Mouse (Mus musculus): ENCODE measurements around the gene Klhl20.

The Klhl20 gene

GRCm38 (mm10) chr1:161071272-161071620 lies 60.1 kb downstream of the Klhl20 start:
- no peak for DNase-seq (ENCODE audit: low spot score in 2 of 2)

GRCm38 (mm10) chr1:161070352-161071271 lies 60.7 kb downstream of the Klhl20 start, which contains the start of the genes Dars2 and Cenpl:
Gene Dars2 (minus strand): TSS chr1:161070658.
Gene Cenpl (plus strand): TSS chr1:161070713.
- DNase-seq (ENCODE audit: low spot score in 2 of 2): peak; percentile 95 to 97

GRCm38 (mm10) chr1:161063351-161063750 lies 68.0 kb downstream of the Klhl20 start:
- no peak for DNase-seq (ENCODE audit: low spot score in 2 of 2)

GRCm38 (mm10) chr1:161057164-161057563 lies 74.1 kb downstream of the Klhl20 start:
- DNase-seq (ENCODE audit: low spot score in 2 of 2): no peak

GRCm38 (mm10) chr1:161046972-161047371 lies 84.3 kb downstream of the Klhl20 start:
- no peak for DNase-seq (ENCODE audit: low spot score in 2 of 2)

GRCm38 (mm10) chr1:161041261-161042020 lies 89.9 kb downstream of the Klhl20 start:
- DNase-seq (ENCODE audit: low spot score in 2 of 2): no peak

- DNase-seq (ENCODE audit: low spot score in 2 of 2): no peak
Observed at GRCm38 (mm10) chr1:161040855-161041254, 90.5 kb downstream of the Klhl20 start.

- DNase-seq (ENCODE audit: low spot score in 2 of 2): no peak
Observed at GRCm38 (mm10) chr1:161040426-161040770, 90.9 kb downstream of the Klhl20 start.

- DNase-seq (ENCODE audit: low spot score in 2 of 2): no peak
Observed at GRCm38 (mm10) chr1:161039741-161040425, 91.4 kb downstream of the Klhl20 start.

- DNase-seq (ENCODE audit: low spot score in 2 of 2): no peak
Observed at GRCm38 (mm10) chr1:161038968-161039721, 92.2 kb downstream of the Klhl20 start.
